Mouse (Mus musculus) heart, adult 2 months (tissue): ENCODE data around the gene Wfdc6a.

Experiments
- CTCF ChIP-seq: fragments of 200-600 bp; IDR thresholded peaks from 2 replicates; pipeline ENCODE4 v1.8.1; 2022; ENCODE audit warnings: antibody characterized with exemption, mild to moderate bottlenecking, moderate library complexity
- EP300 ChIP-seq: fragments of 200-500 bp; IDR thresholded peaks from 2 replicates; pipeline ENCODE4 v1.6.1; 2011; ENCODE audit warnings: low read depth, low read length, control low read depth; ENCODE audit not compliant: insufficient read depth

DNA sequence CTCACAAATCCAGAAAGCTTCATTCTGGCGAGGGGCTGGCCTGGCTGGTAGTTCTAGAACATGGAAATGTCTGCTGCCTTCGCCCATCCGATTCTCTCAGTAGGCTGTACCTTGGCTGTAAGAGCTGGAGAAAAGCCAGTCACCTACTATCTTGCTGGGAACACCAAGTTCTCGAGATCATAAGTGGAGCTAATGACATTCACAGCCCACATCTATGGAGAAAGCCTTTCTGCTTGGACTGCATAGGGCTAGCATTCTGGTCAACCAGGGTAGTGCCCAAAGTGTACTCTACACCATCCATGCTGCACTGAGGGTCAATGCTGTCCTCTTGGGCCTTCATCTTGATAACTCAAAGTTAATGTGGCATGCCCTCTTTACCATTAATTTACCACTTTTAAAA is 8.2 kb upstream of the Wfdc6a start, which contains the start of gene Eppin:
- TF ChIP-seq CTCF: no peak
- TF ChIP-seq EP300: no peak
